Mouse (Mus musculus): ENCODE data around the gene Kctd12. TPM values are rescaled to one million over a fixed set of nuclear protein-coding genes. Genes with fewer than 3 reads are reported as not detected.

Kctd12 gene
- total and polyA plus RNA-seq, 3 experiments: not detected

DNA sequence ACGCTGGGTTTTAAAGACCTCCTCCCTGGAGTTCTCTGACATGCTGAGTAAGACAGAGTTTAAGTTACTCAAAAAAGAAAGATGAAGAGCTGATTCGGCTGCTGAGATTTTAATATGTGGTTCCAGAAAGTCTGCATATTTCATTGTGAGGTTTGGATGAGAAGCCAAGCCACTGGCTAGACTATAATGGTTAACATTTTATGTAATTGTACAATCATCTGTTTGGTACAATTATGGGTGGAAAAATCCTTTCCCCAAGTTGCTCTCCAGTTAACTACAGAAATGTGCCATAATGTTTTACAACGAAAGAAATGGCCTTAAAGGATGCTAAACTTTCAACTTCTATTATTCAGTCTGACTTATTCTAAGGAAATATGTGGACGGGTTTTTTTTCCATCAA, 6.8 kb upstream of the Kctd12 start:
- H3K27me3 ChIP-seq (ENCODE audit: control insufficient read depth in 1 of 2, insufficient read depth in 2 of 2, low read length in 2 of 2): peaks cover 0 to 1% of the 10 kb centered on the region in 2 experiments; a peak in 1 of 4 replicates
- no peaks in the 10 kb centered on the region for H3K36me3 ChIP-seq (ENCODE audit: control insufficient read depth in 1 of 2, insufficient read depth in 2 of 2, low read length in 2 of 2)
- no peak overlapping the region for H3K4me3 ChIP-seq (ENCODE audit: control insufficient read depth in 1 of 2, insufficient read depth in 1 of 2, low read depth in 2 of 2, low read length in 2 of 2)
- DNase-seq (ENCODE audit: low read depth, low spot score): no peak
- no peak overlapping the region for H3K27ac ChIP-seq (ENCODE audit: control insufficient read depth, low read depth, low read length)
- TF ChIP-seq USF1 (IDR thresholded peaks at IDR 0.05; ENCODE audit: low read depth, low read length) (no peak), RCOR1 (IDR thresholded peaks at IDR 0.05; ENCODE audit: low read depth, low read length) (no peak), SIN3A (IDR thresholded peaks at IDR 0.05; ENCODE audit: low read length) (no peak), NELFE (IDR thresholded peaks at IDR 0.05; ENCODE audit: low read depth, low read length) (no peak), ETS1 (IDR thresholded peaks at IDR 0.05; ENCODE audit: low read depth, low read length) (no peak)
- no peaks in the 10 kb centered on the region for H3K9me3 ChIP-seq (replicated peaks; ENCODE audit: insufficient read depth, low read length)
- no peaks in the 10 kb centered on the region for H3K4me1 ChIP-seq (ENCODE audit: control insufficient read depth in 1 of 2, insufficient read depth in 2 of 2, low read length in 2 of 2)
- no peak overlapping the region for H3K9ac ChIP-seq (ENCODE audit: control insufficient read depth, low read depth, low read length, poor library complexity, severe bottlenecking)
- no peaks in the 10 kb centered on the region for H3K79me2 ChIP-seq (ENCODE audit: control insufficient read depth, insufficient read depth, low read length, poor library complexity)

DNA sequence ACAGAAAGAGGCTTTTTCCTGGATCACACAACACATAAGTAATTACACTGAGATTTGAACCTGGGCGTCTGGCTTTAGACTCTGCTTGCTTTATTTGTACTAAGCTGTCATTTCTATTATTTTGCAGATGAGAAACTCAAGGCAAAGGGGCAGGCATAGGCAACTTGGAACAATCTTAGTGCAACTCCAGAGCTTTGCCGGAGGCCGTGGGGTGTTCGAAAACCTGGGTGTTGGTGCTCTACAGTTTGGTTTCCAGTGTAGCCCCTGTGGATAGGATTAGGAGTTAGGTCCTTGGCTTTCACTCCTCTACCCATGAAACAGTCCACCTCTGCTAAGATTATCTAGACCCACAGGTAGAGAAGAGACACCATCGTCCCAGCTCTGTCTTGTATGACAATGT, 5.2 kb upstream of the Kctd12 start:
- Histone ChIP-seq H3K4me3 (ENCODE audit: control insufficient read depth in 1 of 2, insufficient read depth in 1 of 2, low read depth in 2 of 2, low read length in 2 of 2) (no peak overlapping the region), H3K4me1 (ENCODE audit: control insufficient read depth in 1 of 2, insufficient read depth in 2 of 2, low read length in 2 of 2) (no peaks in the 10 kb centered on the region), H3K9ac (ENCODE audit: control insufficient read depth, low read depth, low read length, poor library complexity, severe bottlenecking) (no peak overlapping the region), H3K27me3 (ENCODE audit: control insufficient read depth in 1 of 2, insufficient read depth in 2 of 2, low read length in 2 of 2) (peaks cover 0 to 1% of the 10 kb centered on the region in 2 experiments; a peak in 1 of 4 replicates), H3K79me2 (ENCODE audit: control insufficient read depth, insufficient read depth, low read length, poor library complexity) (no peaks in the 10 kb centered on the region), H3K36me3 (ENCODE audit: control insufficient read depth in 1 of 2, insufficient read depth in 2 of 2, low read length in 2 of 2) (no peaks in the 10 kb centered on the region), H3K9me3 (replicated peaks; ENCODE audit: insufficient read depth, low read length) (no peaks in the 10 kb centered on the region), H3K27ac (ENCODE audit: control insufficient read depth, low read depth, low read length) (no peak overlapping the region)
- DNase-seq (ENCODE audit: low read depth, low spot score): no peak
- TF ChIP-seq GABPA (IDR thresholded peaks at IDR 0.05; ENCODE audit: low read depth, low read length) (no peak), SIN3A (IDR thresholded peaks at IDR 0.05; ENCODE audit: low read length) (no peak), UBTF (IDR thresholded peaks at IDR 0.05; ENCODE audit: borderline replicate concordance, insufficient read depth, low read depth, low read length) (no peak), CHD1 (IDR thresholded peaks at IDR 0.05; ENCODE audit: low read depth, low read length) (no peak), RAD21 (IDR thresholded peaks at IDR 0.05; ENCODE audit: low read depth, low read length) (no peak), ELF1 (IDR thresholded peaks at IDR 0.05; ENCODE audit: low read depth, low read length) (no peak), HCFC1 (IDR thresholded peaks at IDR 0.05; ENCODE audit: low read depth, low read length) (no peak), GATA1 (IDR thresholded peaks at IDR 0.05; ENCODE audit: low read depth, low read length) (no peak), POLR2AphosphoS2 (IDR thresholded peaks at IDR 0.05; ENCODE audit: low read length) (no peak), BHLHE40 (IDR thresholded peaks at IDR 0.05; ENCODE audit: borderline replicate concordance, low read depth, low read length) (no peak), EP300 (IDR thresholded peaks at IDR 0.05; ENCODE audit: low read depth in 1 of 2, low read length in 2 of 2) (no peak), MAX (IDR thresholded peaks at IDR 0.05; ENCODE audit: low read length) (no peak), SMC3 (IDR thresholded peaks at IDR 0.05; ENCODE audit: low read depth, low read length) (no peak), TAL1 (IDR thresholded peaks at IDR 0.05; ENCODE audit: low read length) (no peak), ZMIZ1 (IDR thresholded peaks at IDR 0.05; ENCODE audit: low read depth, low read length) (no peak), ZKSCAN1 (IDR thresholded peaks at IDR 0.05; ENCODE audit: low read depth, low read length) (no peak), MYC (IDR thresholded peaks at IDR 0.05; ENCODE audit: low read depth, low read length) (no peak), POLR2AphosphoS5 (IDR thresholded peaks at IDR 0.05; ENCODE audit: borderline replicate concordance, low read depth, low read length) (no peak), MYB (IDR thresholded peaks at IDR 0.05; ENCODE audit: low read depth, low read length) (no peak)
